Mouse (Mus musculus) thymus, adult 2 months (tissue): ENCODE data around the gene Pard6b. TPM values are rescaled to one million over a fixed set of nuclear protein-coding genes. Genes with fewer than 3 reads are reported as not detected.
"Not testable (repeated sequence)": the region's sequence is repeated elsewhere in the genome, so short reads cannot be mapped to it uniquely, and the experiment has no call there.

Experiments used
- DNase-seq: peaks from one replicate; pipeline ENCODE4 v3.0.0; 2021
- H3K27ac ChIP-seq: fragments of 200-500 bp; 2 replicates; pipeline ENCODE4 v1.5.1; 2012; ENCODE audit warnings: low read length, control low read depth; ENCODE audit not compliant: control insufficient read depth, insufficient read depth
- H3K27me3 ChIP-seq: fragments of 200-500 bp; 2 replicates; pipeline ENCODE4 v1.6.1; 2012; ENCODE audit warnings: mild to moderate bottlenecking, low read length, moderate library complexity, mixed read lengths; ENCODE audit not compliant: control insufficient read depth, insufficient read depth
- H3K36me3 ChIP-seq: fragments of 200-500 bp; 2 replicates; pipeline ENCODE4 v1.6.1; 2012; ENCODE audit warnings: mild to moderate bottlenecking, low read length, moderate library complexity; ENCODE audit not compliant: control insufficient read depth, insufficient read depth
- H3K4me1 ChIP-seq: fragments of 200-500 bp; replicated peaks from 2 replicates; pipeline ENCODE4 v1.6.1; 2012; ENCODE audit warnings: low read length; ENCODE audit not compliant: control insufficient read depth, insufficient read depth
- H3K4me3 ChIP-seq: fragments of 200-500 bp; 2 replicates; pipeline ENCODE4 v1.5.1; 2012; ENCODE audit warnings: mild to moderate bottlenecking, low read length, control low read depth, moderate library complexity; ENCODE audit not compliant: control insufficient read depth, insufficient read depth
- CTCF ChIP-seq: fragments of 200-500 bp; IDR thresholded peaks from 2 replicates; pipeline ENCODE4 v1.5.1; 2012; ENCODE audit warnings: mild to moderate bottlenecking, control low read depth, low read length, moderate library complexity, borderline replicate concordance; ENCODE audit not compliant: control insufficient read depth, poor library complexity, insufficient read depth; ENCODE audit errors: extremely low read depth
- POLR2A ChIP-seq: fragments of 200-500 bp; IDR thresholded peaks from 2 replicates; pipeline ENCODE4 v1.6.1; 2012; ENCODE audit warnings: mild to moderate bottlenecking, low read length, control low read depth, moderate library complexity; ENCODE audit not compliant: control insufficient read depth, poor library complexity, insufficient read depth; ENCODE audit errors: extremely low read depth
- WGBS: fragments of 180-500 bp; shearing (Covaris S2); methylation state at CpG from one replicate; pipeline ENCODE4 v1.1.7; 2018; 5-methylcytosine and 5-hydroxymethylcytosine counted together
- polyA plus RNA-seq: library from polyadenylated mRNA; depleted of rRNA; stranded (reverse); fragments of >200 nt; gene quantifications from 2 replicates; pipeline ENCODE4 v1.2.3, GENCODE M21; 2012

Pard6b gene
- polyA plus RNA-seq, 1 experiment: 4.2 TPM

- DNase-seq: no peak
- Histone ChIP-seq H3K27ac (no peak overlapping the region), H3K4me3 (no peak overlapping the region), H3K36me3 (no peaks in the 10 kb centered on the region), H3K27me3 (no peaks in the 10 kb centered on the region), H3K4me1 (no peaks in the 10 kb centered on the region)
- 94% methylated on average over 22 of the region's 22 CpGs for WGBS
- TF ChIP-seq POLR2A: no peak
Measured at GRCm38 (mm10) chr2:168104375-168105144, 23.8 kb downstream of the Pard6b start.

GRCm38 (mm10) chr2:168105271-168105670, 24.5 kb downstream of the Pard6b start:
- no peaks in the 10 kb centered on the region for H3K4me1 ChIP-seq
- no peak overlapping the region for H3K27ac ChIP-seq
- H3K4me3 ChIP-seq: no peak overlapping the region
- 94% methylated on average over 8 of the region's 8 CpGs for WGBS
- no peaks in the 10 kb centered on the region for H3K36me3 ChIP-seq
- no peaks in the 10 kb centered on the region for H3K27me3 ChIP-seq
- TF ChIP-seq CTCF: no peak
- no peak for TF ChIP-seq POLR2A
- no peak for DNase-seq

DNA sequence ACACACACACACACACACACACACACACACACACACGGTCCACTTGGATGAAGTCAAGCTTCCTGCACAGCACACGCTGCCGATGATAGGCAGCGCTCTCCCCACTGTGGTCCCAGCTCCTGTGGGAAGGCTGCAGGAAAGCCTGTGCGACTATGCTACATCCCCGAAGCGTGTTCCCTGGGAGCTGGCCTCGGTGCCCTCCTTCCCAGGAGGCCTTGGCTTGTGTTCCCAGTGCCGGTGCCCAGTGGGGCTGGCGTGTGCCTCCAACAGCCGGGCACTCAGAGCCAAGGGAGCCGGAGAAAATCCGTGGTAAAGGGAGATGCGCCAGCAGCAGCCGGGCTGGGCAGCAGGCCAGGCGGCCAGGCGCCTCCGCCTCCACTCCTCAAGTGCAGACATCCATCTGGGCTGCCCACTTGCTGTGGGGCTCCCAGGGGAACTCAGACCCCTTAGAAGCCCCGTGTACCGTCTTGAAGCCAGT, 25.9 kb downstream of the Pard6b start:
- no peak for DNase-seq
- WGBS: 80% methylated on average over 20 of the region's 20 CpGs
- no peaks in the 10 kb centered on the region for H3K27me3 ChIP-seq
- no peak overlapping the region for H3K27ac ChIP-seq
- no peaks in the 10 kb centered on the region for H3K36me3 ChIP-seq
- no peak overlapping the region for H3K4me3 ChIP-seq
- no peaks in the 10 kb centered on the region for H3K4me1 ChIP-seq
- TF ChIP-seq POLR2A (no peak), CTCF (no peak)

- Histone ChIP-seq H3K27me3 (no peaks in the 10 kb centered on the region), H3K36me3 (no peaks in the 10 kb centered on the region), H3K4me1 (no peaks in the 10 kb centered on the region), H3K4me3 (no peak overlapping the region), H3K27ac (no peak overlapping the region)
- WGBS: 97% methylated on average over 15 of the region's 15 CpGs
- no peak for DNase-seq
- TF ChIP-seq POLR2A (no peak), CTCF (no peak)
Measured at GRCm38 (mm10) chr2:168107356-168107755, 26.6 kb downstream of the Pard6b start.

GRCm38 (mm10) chr2:168107901-168108300, 27.1 kb downstream of the Pard6b start:
- H3K4me3 ChIP-seq, H3K27me3 ChIP-seq, H3K27ac ChIP-seq, H3K4me1 ChIP-seq, DNase-seq, H3K36me3 ChIP-seq: not testable (repeated sequence)
- 97% methylated on average over 6 of the region's 6 CpGs for WGBS

DNA sequence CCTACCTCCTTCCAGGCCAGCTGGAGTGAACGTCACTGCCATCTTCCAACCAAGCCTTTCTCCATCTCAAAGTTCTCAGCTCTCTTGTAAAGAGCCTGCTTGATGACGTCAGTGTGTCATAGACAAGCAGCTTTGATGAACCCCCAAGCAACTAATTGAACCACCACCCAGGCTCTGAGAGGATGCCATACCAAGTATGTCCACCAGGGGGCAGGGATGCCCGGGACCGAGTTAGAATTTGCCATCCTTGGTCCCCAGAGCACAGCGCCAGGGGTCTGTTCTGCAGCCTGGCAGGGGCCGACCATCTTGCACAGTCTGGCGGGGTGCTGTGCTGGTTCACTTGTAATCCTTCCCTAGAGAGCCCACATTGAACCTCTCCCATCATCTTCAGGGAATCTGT, 31.1 kb downstream of the Pard6b start:
- Histone ChIP-seq H3K27me3 (no peaks in the 10 kb centered on the region; the same call in 1 of the 2 replicates), H3K4me3 (no peak overlapping the region), H3K4me1 (peaks cover 4% of the 10 kb centered on the region; the same call in 1 of the 2 replicates), H3K27ac (no peak overlapping the region), H3K36me3 (no peaks in the 10 kb centered on the region)
- 14% methylated on average over 7 of the region's 7 CpGs for WGBS
- TF ChIP-seq CTCF (peak; percentile 87; the same call in 1 of the 2 replicates), POLR2A (no peak)
- peak; percentile 75 for DNase-seq

- H3K27ac ChIP-seq: no peak overlapping the region
- 81% methylated on average over 9 of the region's 9 CpGs for WGBS
Measured at GRCm38 (mm10) chr2:168113263-168113662, 32.5 kb downstream of the Pard6b start.

More at GRCm38 (mm10) chr2:168113263-168113662, 32.5 kb downstream of the Pard6b start:
- TF ChIP-seq POLR2A (no peak), CTCF (no peak)
- Histone ChIP-seq H3K36me3 (no peaks in the 10 kb centered on the region), H3K4me3 (no peak overlapping the region), H3K27me3 (peaks cover 2% of the 10 kb centered on the region; the same call in 1 of the 2 replicates), H3K4me1 (peaks cover 16% of the 10 kb centered on the region)
- no peak for DNase-seq
